Mouse (Mus musculus): ENCODE data around the gene Mesp2. TPM values are rescaled to one million over a fixed set of nuclear protein-coding genes. Genes with fewer than 3 reads are reported as not detected.

Gene Mesp2
- polyA plus RNA-seq, 1 experiment: 0.47 TPM

- TF ChIP-seq POLR2A (IDR thresholded peaks at IDR 0.05; ENCODE audit: control insufficient read depth, extremely low read depth, insufficient read depth, low read length, poor library complexity) (no peak), CTCF (IDR thresholded peaks at IDR 0.05; ENCODE audit: borderline replicate concordance, control insufficient read depth, extremely low read depth, insufficient read depth, low read length, poor library complexity) (no peak)
- Histone ChIP-seq H3K4me3 (ENCODE audit: control insufficient read depth, insufficient read depth, low read length) (no peak overlapping the region), H3K4me1 (replicated peaks; ENCODE audit: control insufficient read depth, insufficient read depth, low read length) (no peaks in the 10 kb centered on the region; the same call in 1 of the 2 replicates), H3K36me3 (ENCODE audit: control insufficient read depth, insufficient read depth, low read length) (no peaks in the 10 kb centered on the region), H3K27me3 (ENCODE audit: control insufficient read depth, insufficient read depth, low read length) (no peaks in the 10 kb centered on the region), H3K27ac (ENCODE audit: control insufficient read depth, insufficient read depth, low read length) (no peak overlapping the region)
- peak; percentile 12 for DNase-seq
- WGBS: 51% methylated on average over 11 of the region's 11 CpGs
Observed at GRCm38 (mm10) chr7:79858202-79858934, 47.8 kb downstream of the Mesp2 start.

GRCm38 (mm10) chr7:79858956-79859630 lies 48.6 kb downstream of the Mesp2 start:
- no peaks in the 10 kb centered on the region; the same call in 1 of the 2 replicates for H3K4me1 ChIP-seq (replicated peaks; ENCODE audit: control insufficient read depth, insufficient read depth, low read length)
- no peak overlapping the region for H3K27ac ChIP-seq (ENCODE audit: control insufficient read depth, insufficient read depth, low read length)
- DNase-seq: no peak
- 84% methylated on average over 9 of the region's 9 CpGs for WGBS
- no peak for TF ChIP-seq CTCF (IDR thresholded peaks at IDR 0.05; ENCODE audit: borderline replicate concordance, control insufficient read depth, extremely low read depth, insufficient read depth, low read length, poor library complexity)
- no peak for TF ChIP-seq POLR2A (IDR thresholded peaks at IDR 0.05; ENCODE audit: control insufficient read depth, extremely low read depth, insufficient read depth, low read length, poor library complexity)
- H3K27me3 ChIP-seq (ENCODE audit: control insufficient read depth, insufficient read depth, low read length): no peaks in the 10 kb centered on the region
- no peaks in the 10 kb centered on the region for H3K36me3 ChIP-seq (ENCODE audit: control insufficient read depth, insufficient read depth, low read length)
- no peak overlapping the region for H3K4me3 ChIP-seq (ENCODE audit: control insufficient read depth, insufficient read depth, low read length)

GRCm38 (mm10) chr7:79860811-79861210 lies 50.3 kb downstream of the Mesp2 start, which contains the start of gene Anpep:
Gene Anpep, minus strand, starts transcription at chr7:79861059.
- WGBS: 92% methylated on average over 9 of the region's 9 CpGs
- H3K4me3 ChIP-seq (ENCODE audit: control insufficient read depth, insufficient read depth, low read length): no peak within 1 kb of the TSS
- no peaks in the 10 kb centered on the region; the same call in 1 of the 2 replicates for H3K4me1 ChIP-seq (replicated peaks; ENCODE audit: control insufficient read depth, insufficient read depth, low read length)
- H3K36me3 ChIP-seq (ENCODE audit: control insufficient read depth, insufficient read depth, low read length): no peaks in the 10 kb centered on the region
- DNase-seq: no peak
- TF ChIP-seq CTCF (IDR thresholded peaks at IDR 0.05; ENCODE audit: borderline replicate concordance, control insufficient read depth, extremely low read depth, insufficient read depth, low read length, poor library complexity) (no peak), POLR2A (IDR thresholded peaks at IDR 0.05; ENCODE audit: control insufficient read depth, extremely low read depth, insufficient read depth, low read length, poor library complexity) (no peak)
- H3K27me3 ChIP-seq (ENCODE audit: control insufficient read depth, insufficient read depth, low read length): no peaks in the 10 kb centered on the region
- no peak within 1 kb of the TSS for H3K27ac ChIP-seq (ENCODE audit: control insufficient read depth, insufficient read depth, low read length)

- TF ChIP-seq POLR2A (IDR thresholded peaks at IDR 0.05; ENCODE audit: control insufficient read depth, extremely low read depth, insufficient read depth, low read length, poor library complexity) (no peak), CTCF (IDR thresholded peaks at IDR 0.05; ENCODE audit: borderline replicate concordance, control insufficient read depth, extremely low read depth, insufficient read depth, low read length, poor library complexity) (no peak)
- Histone ChIP-seq H3K27ac (ENCODE audit: control insufficient read depth, insufficient read depth, low read length) (no peak overlapping the region), H3K4me3 (ENCODE audit: control insufficient read depth, insufficient read depth, low read length) (no peak overlapping the region), H3K4me1 (replicated peaks; ENCODE audit: control insufficient read depth, insufficient read depth, low read length) (no peaks in the 10 kb centered on the region; the same call in 1 of the 2 replicates), H3K27me3 (ENCODE audit: control insufficient read depth, insufficient read depth, low read length) (no peaks in the 10 kb centered on the region), H3K36me3 (ENCODE audit: control insufficient read depth, insufficient read depth, low read length) (no peaks in the 10 kb centered on the region)
- DNase-seq: no peak
- WGBS: 94% methylated on average over 8 of the region's 8 CpGs
Observed at GRCm38 (mm10) chr7:79861794-79862193, 51.3 kb downstream of the Mesp2 start.

Other genes with a start within 250 kb of the Mesp2 start
- 0.56 and 1.2 TPM in 2 replicates for gene Rhcg, start 193.1 kb upstream of the Mesp2 start, polyA plus RNA-seq (2012; rRNA removed)
- gene Ticrr, start 150.5 kb upstream of the Mesp2 start, polyA plus RNA-seq (2012; rRNA removed): 7.7 and 12.0 TPM in 2 replicates
- 5.7 and 6.3 TPM in 2 replicates for gene Kif7, start 95.0 kb upstream of the Mesp2 start, polyA plus RNA-seq (2012; rRNA removed)
- 64.4 and 73.1 TPM in 2 replicates for gene Plin1, start 77.8 kb upstream of the Mesp2 start, polyA plus RNA-seq (2012; rRNA removed)
- 5.0 and 8.1 TPM in 2 replicates for gene Pex11a, start 67.6 kb upstream of the Mesp2 start, polyA plus RNA-seq (2012; rRNA removed)
- 0.22 and 0.24 TPM in 2 replicates for gene Wdr93, start 67.6 kb upstream of the Mesp2 start, polyA plus RNA-seq (2012; rRNA removed)
- gene Mesp1, start 16.9 kb upstream of the Mesp2 start, polyA plus RNA-seq (2012; rRNA removed): 0.45 and 0.62 TPM in 2 replicates
- 15.9 and 20.6 TPM in 2 replicates for gene Anpep, start 50.3 kb downstream of the Mesp2 start, polyA plus RNA-seq (2012; rRNA removed)
- gene Ap3s2, start 109.9 kb downstream of the Mesp2 start, polyA plus RNA-seq (2012; rRNA removed): 21.7 and 22.4 TPM in 2 replicates
- gene Arpin, start 124.6 kb downstream of the Mesp2 start, polyA plus RNA-seq (2012; rRNA removed): 4.6 and 5.4 TPM in 2 replicates
- gene Zfp710, start 214.1 kb downstream of the Mesp2 start, polyA plus RNA-seq (2012; rRNA removed): 62.1 and 63.1 TPM in 2 replicates

All from thymus, adult 2 months (tissue).